Mouse (Mus musculus) hindbrain, postnatal 0 days (tissue): ENCODE data around the gene 4931428F04Rik. TPM values are rescaled to one million over a fixed set of nuclear protein-coding genes. Genes with fewer than 3 reads are reported as not detected.
"Not testable (repeated sequence)": the region's sequence is repeated elsewhere in the genome, so short reads cannot be mapped to it uniquely, and the experiment has no call there.

Experiments
- ATAC-seq: fragments of 200-750 bp; cut with Nextera tagmentation; 2 replicates; pipeline ENCODE4 v1.8.0; 2017; ENCODE audit warnings: mild to moderate bottlenecking, moderate TSS enrichment, moderate library complexity
- DNase-seq: peaks from one replicate; pipeline ENCODE4 v3.0.0-alpha.2; 2015; ENCODE audit warnings: low spot score
- H3K27ac ChIP-seq: fragments of 300-500 bp; sonication (generic); 2 replicates; pipeline ENCODE4 v1.5.1; 2014; ENCODE audit warnings: mild to moderate bottlenecking
- H3K27me3 ChIP-seq: fragments of 300-500 bp; sonication (generic); 2 replicates; pipeline ENCODE4 v1.6.1; 2014; ENCODE audit warnings: low read length, mixed read lengths; ENCODE audit not compliant: insufficient read depth
- H3K36me3 ChIP-seq: fragments of 300-500 bp; sonication (generic); 2 replicates; pipeline ENCODE4 v1.6.1; 2014; ENCODE audit warnings: low read length, mixed read lengths; ENCODE audit not compliant: insufficient read depth
- H3K4me1 ChIP-seq: fragments of 300-500 bp; sonication (generic); 2 replicates; pipeline ENCODE4 v1.6.1; 2014; ENCODE audit warnings: antibody characterized with exemption, low read length, mixed read lengths; ENCODE audit not compliant: insufficient read depth
- H3K4me2 ChIP-seq: fragments of 300-500 bp; sonication (generic); 2 replicates; pipeline ENCODE4 v1.6.1; 2014; ENCODE audit warnings: low read depth, mild to moderate bottlenecking, low read length, moderate library complexity, mixed read lengths
- H3K4me3 ChIP-seq: fragments of 300-500 bp; sonication (generic); 2 replicates; pipeline ENCODE4 v1.5.1; 2014; ENCODE audit warnings: low read length
- H3K9ac ChIP-seq: fragments of 300-500 bp; sonication (generic); replicated peaks from 2 replicates; pipeline ENCODE4 v1.6.1; 2014; ENCODE audit warnings: mild to moderate bottlenecking, low read length, moderate library complexity, mixed read lengths
- H3K9me3 ChIP-seq: fragments of 300-500 bp; sonication (generic); 2 replicates; pipeline ENCODE4 v1.6.1; 2016; ENCODE audit warnings: low read length, mixed read lengths
- CTCF ChIP-seq: IDR thresholded peaks from 2 replicates; pipeline ENCODE4 v1.5.1; 2016; ENCODE audit warnings: antibody characterized with exemption, control low read depth, low read depth
- WGBS: fragments of 180-500 bp; shearing (Covaris S2); extraction: QIAGEN DNeasy Blood & Tissue Kit; methylation state at CpG from one replicate; pipeline ENCODE4 v1.1.7; 2014; 5-methylcytosine and 5-hydroxymethylcytosine counted together
- polyA plus RNA-seq: library from polyadenylated mRNA; unstranded; fragments of >200 nt; fragmentation: Nextera tagmentation; extraction: Ambion mirVana; gene quantifications from 2 replicates; pipeline ENCODE4 v1.2.1, GENCODE M21; 2015
- total RNA-seq: library from RNA; depleted of rRNA; stranded (reverse); fragments of >200 nt; gene quantifications from 2 replicates; pipeline ENCODE4 v1.2.3, GENCODE M21; 2014

4931428F04Rik gene
- total and polyA plus RNA-seq, 2 experiments from 2014 or later = 52.3 to 82.8 TPM

GRCm38 (mm10) chr8:105252680-105253537, 36.8 kb downstream of the 4931428F04Rik start:
- no peak for TF ChIP-seq CTCF
- DNase-seq (no peak), ATAC-seq (no peak)
- Histone ChIP-seq H3K9ac (no peak overlapping the region), H3K4me1 (no peaks in the 10 kb centered on the region), H3K4me3 (no peak overlapping the region), H3K27me3 (peaks cover 7% of the 10 kb centered on the region; the same call in 1 of the 2 replicates), H3K27ac (no peak overlapping the region), H3K4me2 (no peak overlapping the region), H3K9me3 (no peaks in the 10 kb centered on the region), H3K36me3 (peaks cover 37% of the 10 kb centered on the region)
- 88% methylated on average over 10 of the region's 10 CpGs for WGBS

GRCm38 (mm10) chr8:105251954-105252353, 37.7 kb downstream of the 4931428F04Rik start:
- Histone ChIP-seq H3K9me3 (no peaks in the 10 kb centered on the region), H3K4me1 (no peaks in the 10 kb centered on the region), H3K9ac (no peak overlapping the region), H3K27me3 (no peaks in the 10 kb centered on the region), H3K27ac (no peak overlapping the region), H3K4me2 (no peak overlapping the region), H3K36me3 (peaks cover 41% of the 10 kb centered on the region), H3K4me3 (no peak overlapping the region)
- no peak for DNase-seq
- ATAC-seq = no peak
- WGBS = 93% methylated on average over 6 of the region's 6 CpGs
- TF ChIP-seq CTCF = no peak

GRCm38 (mm10) chr8:105241016-105241415, 48.6 kb downstream of the 4931428F04Rik start:
- Histone ChIP-seq H3K36me3 (peaks cover 32% of the 10 kb centered on the region), H3K27me3 (no peaks in the 10 kb centered on the region), H3K4me2 (no peak overlapping the region), H3K4me1 (no peaks in the 10 kb centered on the region), H3K9ac (no peak overlapping the region), H3K4me3 (no peak overlapping the region), H3K9me3 (no peaks in the 10 kb centered on the region), H3K27ac (no peak overlapping the region)
- ATAC-seq = no peak
- 96% methylated on average over 7 of the region's 7 CpGs for WGBS
- no peak for TF ChIP-seq CTCF
- DNase-seq = no peak

GRCm38 (mm10) chr8:105237442-105238142, 52.1 kb downstream of the 4931428F04Rik start:
- no peak for DNase-seq
- Histone ChIP-seq H3K9ac (no peak overlapping the region), H3K27me3 (no peaks in the 10 kb centered on the region), H3K27ac (no peak overlapping the region), H3K4me1 (no peaks in the 10 kb centered on the region), H3K4me2 (no peak overlapping the region), H3K36me3 (peaks cover 29% of the 10 kb centered on the region), H3K4me3 (no peak overlapping the region), H3K9me3 (no peaks in the 10 kb centered on the region)
- ATAC-seq = no peak
- WGBS = 93% methylated on average over 14 of the region's 14 CpGs
- TF ChIP-seq CTCF = no peak

GRCm38 (mm10) chr8:105235206-105235605, 54.5 kb downstream of the 4931428F04Rik start:
- DNase-seq = no peak
- H3K9ac ChIP-seq = no peak overlapping the region
- peaks cover 16% of the 10 kb centered on the region for H3K36me3 ChIP-seq
- no peak for ATAC-seq
- H3K4me2 ChIP-seq = no peak overlapping the region
- no peaks in the 10 kb centered on the region for H3K27me3 ChIP-seq
- WGBS = 82% methylated on average over 1 of the region's 1 CpGs
- no peak for TF ChIP-seq CTCF
- H3K9me3 ChIP-seq = no peaks in the 10 kb centered on the region
- H3K4me3 ChIP-seq = no peak overlapping the region
- H3K27ac ChIP-seq = no peak overlapping the region
- H3K4me1 ChIP-seq = no peaks in the 10 kb centered on the region

GRCm38 (mm10) chr8:105233126-105233935, 56.3 kb downstream of the 4931428F04Rik start:
- H3K9me3 ChIP-seq = no peaks in the 10 kb centered on the region
- H3K4me1 ChIP-seq = no peaks in the 10 kb centered on the region
- DNase-seq = no peak
- no peak overlapping the region for H3K4me2 ChIP-seq
- no peak for TF ChIP-seq CTCF
- no peaks in the 10 kb centered on the region for H3K27me3 ChIP-seq
- no peak overlapping the region for H3K27ac ChIP-seq
- no peaks in the 10 kb centered on the region; the same call in 1 of the 2 replicates for H3K36me3 ChIP-seq
- WGBS = 70% methylated on average over 1 of the region's 1 CpGs
- H3K9ac ChIP-seq = no peak overlapping the region
- ATAC-seq = no peak
- H3K4me3 ChIP-seq = no peak overlapping the region

- not testable (repeated sequence) for H3K9ac ChIP-seq, H3K4me1 ChIP-seq, H3K4me2 ChIP-seq, ATAC-seq, H3K9me3 ChIP-seq, H3K27me3 ChIP-seq, H3K4me3 ChIP-seq, H3K36me3 ChIP-seq, H3K27ac ChIP-seq, DNase-seq
- 97% methylated on average over 4 of the region's 4 CpGs for WGBS
Observed at GRCm38 (mm10) chr8:105232321-105232693, 57.4 kb downstream of the 4931428F04Rik start.
